Mouse (Mus musculus): ENCODE measurements at regions not wholly inside any gene's neighbourhood (a gene's known extent, or its start where the extent isn't known, plus 50 kb on each side); places are given as distances from the start of the nearest gene placed in this dataset.

DNA sequence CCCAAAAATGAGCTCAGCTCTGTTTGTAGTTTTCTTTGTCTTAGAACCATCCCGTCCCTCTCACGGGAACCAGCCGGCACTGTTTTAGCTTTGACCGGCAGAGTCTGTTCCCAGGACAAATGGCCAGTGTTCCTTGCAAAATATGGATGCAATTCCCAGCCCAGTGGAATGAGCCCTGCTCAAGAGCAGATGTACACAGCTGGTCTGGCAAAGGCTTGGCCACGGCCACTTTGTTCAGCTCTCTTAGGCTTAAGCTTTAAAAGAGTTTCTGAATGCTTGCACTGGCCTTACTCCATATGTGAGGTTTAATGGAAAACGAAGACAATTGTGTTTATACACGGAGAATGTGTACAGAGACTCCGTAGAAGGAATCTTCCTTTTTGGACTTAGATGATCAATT lies 162.2 kb downstream of the Ankrd50 start:
- no peak for TF ChIP-seq CTCF (IDR thresholded peaks at IDR 0.05; ENCODE audit: insufficient read depth, low read depth, low read length)
- no peak for TF ChIP-seq POLR2A (IDR thresholded peaks at IDR 0.05; ENCODE audit: insufficient read depth, low read depth, low read length)
